Mouse (Mus musculus) neural tube, embryonic 15.5 days (tissue): ENCODE data around the gene P3h3. TPM values are rescaled to one million over a fixed set of nuclear protein-coding genes. Genes with fewer than 3 reads are reported as not detected.

Source experiments
- ATAC-seq: fragments of 200-750 bp; cut with Nextera tagmentation; 2 replicates; pipeline ENCODE4 v1.8.0; 2017; ENCODE audit warnings: mild to moderate bottlenecking, moderate TSS enrichment, moderate library complexity; ENCODE audit not compliant: low FRiP score
- H3K27ac ChIP-seq: fragments of 300-500 bp; sonication (generic); replicated peaks from 2 replicates; pipeline ENCODE4 v1.5.1; 2015; ENCODE audit warnings: mild to moderate bottlenecking, inconsistent platforms
- H3K27me3 ChIP-seq: fragments of 300-500 bp; sonication (generic); replicated peaks from 2 replicates; pipeline ENCODE4 v1.6.1; 2015; ENCODE audit warnings: inconsistent platforms
- H3K36me3 ChIP-seq: fragments of 300-500 bp; sonication (generic); 2 replicates; pipeline ENCODE4 v1.6.1; 2015; ENCODE audit warnings: inconsistent platforms
- H3K4me1 ChIP-seq: fragments of 300-500 bp; sonication (generic); 2 replicates; pipeline ENCODE4 v1.6.1; 2015; ENCODE audit warnings: inconsistent platforms
- H3K4me2 ChIP-seq: fragments of 300-500 bp; sonication (generic); 2 replicates; pipeline ENCODE4 v1.6.1; 2015; ENCODE audit warnings: inconsistent platforms, mild to moderate bottlenecking, moderate library complexity
- H3K4me3 ChIP-seq: fragments of 300-500 bp; sonication (generic); replicated peaks from 2 replicates; pipeline ENCODE4 v1.5.1; 2015; ENCODE audit warnings: mild to moderate bottlenecking, inconsistent platforms
- H3K9ac ChIP-seq: fragments of 300-500 bp; sonication (generic); replicated peaks from 2 replicates; pipeline ENCODE4 v1.6.1; 2015; ENCODE audit warnings: mild to moderate bottlenecking, inconsistent platforms
- H3K9me3 ChIP-seq: fragments of 300-500 bp; sonication (generic); replicated peaks from 2 replicates; pipeline ENCODE4 v1.6.1; 2016; ENCODE audit warnings: inconsistent platforms
- WGBS: fragments of 180-500 bp; shearing (Covaris S2); methylation state at CpG from one replicate; pipeline ENCODE4 v1.1.7; 2015; ENCODE audit warnings: mixed read lengths; 5-methylcytosine and 5-hydroxymethylcytosine counted together
- polyA plus RNA-seq: library from polyadenylated mRNA; unstranded; fragments of >200 nt; fragmentation: Nextera tagmentation; extraction: Ambion mirVana; gene quantifications from 2 replicates; pipeline ENCODE4 v1.2.1, GENCODE M21; 2015

The P3h3 gene
- polyA plus RNA-seq, 1 experiment from 2014 or later, result 24.0 TPM

- H3K9me3 ChIP-seq, result no peaks in the 10 kb centered on the region
- 89% methylated on average over 6 of the region's 6 CpGs for WGBS
- H3K4me1 ChIP-seq, result no peaks in the 10 kb centered on the region
- no peak overlapping the region for H3K4me3 ChIP-seq
- no peak overlapping the region for H3K4me2 ChIP-seq
- H3K27me3 ChIP-seq, result no peaks in the 10 kb centered on the region
- H3K9ac ChIP-seq, result no peak overlapping the region
- no peaks in the 10 kb centered on the region for H3K36me3 ChIP-seq
- H3K27ac ChIP-seq, result no peak overlapping the region
- ATAC-seq, result no peak
Measured at GRCm38 (mm10) chr6:124888555-124889125, 31.1 kb upstream of the P3h3 start.

- H3K9me3 ChIP-seq, result no peaks in the 10 kb centered on the region
- no peak within 1 kb of the TSS for H3K4me3 ChIP-seq
- no peak within 1 kb of the TSS for H3K27ac ChIP-seq
- no peak for ATAC-seq
- no peaks in the 10 kb centered on the region for H3K4me1 ChIP-seq
- H3K36me3 ChIP-seq, result no peaks in the 10 kb centered on the region
- H3K27me3 ChIP-seq, result no peaks in the 10 kb centered on the region
- no peak within 1 kb of the TSS for H3K4me2 ChIP-seq
- no peak within 1 kb of the TSS for H3K9ac ChIP-seq
- 90% methylated on average over 9 of the region's 9 CpGs for WGBS
Measured at GRCm38 (mm10) chr6:124887986-124888385, 30.4 kb upstream of the P3h3 start, which contains the start of gene Cd4. TSS of gene Cd4 (minus strand) at chr6:124888221.

GRCm38 (mm10) chr6:124885956-124886381, 28.4 kb upstream of the P3h3 start:
- no peak overlapping the region for H3K27ac ChIP-seq
- no peaks in the 10 kb centered on the region for H3K4me1 ChIP-seq
- H3K9ac ChIP-seq, result no peak overlapping the region
- H3K9me3 ChIP-seq, result no peaks in the 10 kb centered on the region
- WGBS, result 89% methylated on average over 8 of the region's 8 CpGs
- ATAC-seq, result no peak
- no peak overlapping the region for H3K4me3 ChIP-seq
- H3K36me3 ChIP-seq, result no peaks in the 10 kb centered on the region
- H3K27me3 ChIP-seq, result no peaks in the 10 kb centered on the region
- no peak overlapping the region for H3K4me2 ChIP-seq

GRCm38 (mm10) chr6:124884714-124885500, 27.4 kb upstream of the P3h3 start:
- 65% methylated on average over 10 of the region's 10 CpGs for WGBS
- H3K36me3 ChIP-seq, result no peaks in the 10 kb centered on the region
- H3K27ac ChIP-seq, result no peak overlapping the region
- no peaks in the 10 kb centered on the region for H3K9me3 ChIP-seq
- no peak overlapping the region for H3K4me2 ChIP-seq
- no peak overlapping the region for H3K9ac ChIP-seq
- H3K4me1 ChIP-seq, result no peaks in the 10 kb centered on the region
- no peak for ATAC-seq
- no peaks in the 10 kb centered on the region for H3K27me3 ChIP-seq
- no peak overlapping the region for H3K4me3 ChIP-seq

- H3K9me3 ChIP-seq, result no peaks in the 10 kb centered on the region
- no peaks in the 10 kb centered on the region for H3K36me3 ChIP-seq
- no peaks in the 10 kb centered on the region for H3K27me3 ChIP-seq
- ATAC-seq, result no peak
- H3K9ac ChIP-seq, result no peak overlapping the region
- 82% methylated on average over 10 of the region's 10 CpGs for WGBS
- H3K27ac ChIP-seq, result no peak overlapping the region
- no peak overlapping the region for H3K4me3 ChIP-seq
- H3K4me2 ChIP-seq, result no peak overlapping the region
- H3K4me1 ChIP-seq, result no peaks in the 10 kb centered on the region
Measured at GRCm38 (mm10) chr6:124883351-124883750, 25.8 kb upstream of the P3h3 start.

- Histone ChIP-seq H3K36me3 (no peaks in the 10 kb centered on the region), H3K4me1 (no peaks in the 10 kb centered on the region), H3K27ac (no peak overlapping the region), H3K4me3 (no peak overlapping the region), H3K27me3 (no peaks in the 10 kb centered on the region), H3K9me3 (no peaks in the 10 kb centered on the region), H3K4me2 (no peak overlapping the region), H3K9ac (no peak overlapping the region)
- WGBS, result 94% methylated on average over 9 of the region's 9 CpGs
- ATAC-seq, result no peak
Measured at GRCm38 (mm10) chr6:124881821-124882220, 24.3 kb upstream of the P3h3 start.

GRCm38 (mm10) chr6:124879390-124879789, 21.8 kb upstream of the P3h3 start:
- Histone ChIP-seq H3K4me1 (no peaks in the 10 kb centered on the region), H3K27ac (no peak overlapping the region), H3K9ac (no peak overlapping the region), H3K36me3 (no peaks in the 10 kb centered on the region), H3K4me2 (no peak overlapping the region), H3K27me3 (no peaks in the 10 kb centered on the region), H3K9me3 (no peaks in the 10 kb centered on the region), H3K4me3 (no peak overlapping the region)
- WGBS, result 69% methylated on average over 6 of the region's 6 CpGs
- no peak for ATAC-seq

GRCm38 (mm10) chr6:124874348-124874747, 16.8 kb upstream of the P3h3 start:
- Histone ChIP-seq H3K9me3 (no peaks in the 10 kb centered on the region), H3K4me3 (no peak overlapping the region), H3K4me1 (no peaks in the 10 kb centered on the region), H3K9ac (no peak overlapping the region; the same call in 1 of the 2 replicates), H3K36me3 (no peaks in the 10 kb centered on the region), H3K4me2 (no peak overlapping the region), H3K27me3 (no peaks in the 10 kb centered on the region), H3K27ac (no peak overlapping the region)
- no peak for ATAC-seq
- WGBS, result 74% methylated on average over 2 of the region's 3 CpGs

GRCm38 (mm10) chr6:124866560-124866959, 9.0 kb upstream of the P3h3 start:
- H3K4me2 ChIP-seq, result no peak overlapping the region
- H3K9me3 ChIP-seq, result no peaks in the 10 kb centered on the region
- H3K27me3 ChIP-seq, result no peaks in the 10 kb centered on the region
- ATAC-seq, result no peak
- 64% methylated on average over 6 of the region's 7 CpGs for WGBS
- no peak overlapping the region for H3K27ac ChIP-seq
- no peaks in the 10 kb centered on the region; the same call in 1 of the 2 replicates for H3K36me3 ChIP-seq
- H3K4me1 ChIP-seq, result peaks cover 42% of the 10 kb centered on the region
- H3K9ac ChIP-seq, result no peak overlapping the region
- H3K4me3 ChIP-seq, result no peak overlapping the region

GRCm38 (mm10) chr6:124865766-124866362, 8.3 kb upstream of the P3h3 start:
- Histone ChIP-seq H3K4me2 (no peak overlapping the region), H3K9me3 (no peaks in the 10 kb centered on the region), H3K27me3 (no peaks in the 10 kb centered on the region), H3K27ac (peak overlapping the region; percentile 18; the same call in 1 of the 2 replicates), H3K9ac (no peak overlapping the region), H3K4me3 (no peak overlapping the region), H3K36me3 (peaks cover 6% of the 10 kb centered on the region), H3K4me1 (peaks cover 49% of the 10 kb centered on the region)
- WGBS, result 49% methylated on average over 18 of the region's 18 CpGs
- ATAC-seq, result no peak

- H3K4me1 ChIP-seq, result peaks cover 70% of the 10 kb centered on the region
- H3K27me3 ChIP-seq, result no peaks in the 10 kb centered on the region
- H3K9me3 ChIP-seq, result no peaks in the 10 kb centered on the region
- peak within 1 kb of the TSS; percentile 71 for H3K4me3 ChIP-seq
- peaks cover 14% of the 10 kb centered on the region for H3K36me3 ChIP-seq
- ATAC-seq, result peak; percentile 72
- peak within 1 kb of the TSS; percentile 89 for H3K9ac ChIP-seq
- under 1% methylated on average over 43 of the region's 43 CpGs for WGBS
- peak within 1 kb of the TSS; percentile 72 for H3K4me2 ChIP-seq
- H3K27ac ChIP-seq, result peak within 1 kb of the TSS; percentile 97
Measured at GRCm38 (mm10) chr6:124863658-124864298, 6.2 kb upstream of the P3h3 start, which contains the start of gene Gpr162. TSS of gene Gpr162 (minus strand) at chr6:124863983.
